Mouse (Mus musculus) olfactory bulb, adult 2 months (tissue): ENCODE measurements around the gene Mkln1.

Source experiments
- CTCF ChIP-seq: fragments of 200-500 bp; IDR thresholded peaks from 2 replicates; pipeline ENCODE4 v1.5.1; 2012; ENCODE audit warnings: low read depth, mild to moderate bottlenecking, low read length, moderate library complexity; ENCODE audit not compliant: insufficient read depth
- POLR2A ChIP-seq: fragments of 200-500 bp; IDR thresholded peaks from 2 replicates; pipeline ENCODE4 v1.6.1; 2012; ENCODE audit warnings: mild to moderate bottlenecking, low read depth, low read length, moderate library complexity; ENCODE audit not compliant: insufficient read depth

- no peak for TF ChIP-seq CTCF
- TF ChIP-seq POLR2A, result no peak
Measured at GRCm38 (mm10) chr6:31527897-31528296, 129.4 kb downstream of the Mkln1 start.
